8 mouse cellular contexts compared by ENCODE assay signal in genomic region chrX:136707446-136708167, GRCm38 (mm10). TPM values are rescaled to one million over a fixed set of nuclear protein-coding genes. Genes with fewer than 3 reads are reported as not detected.
DNase-seq lines count a peak whose midpoint lies in the region; ATAC-seq and TF ChIP-seq lines count a peak whose summit lies in the region.

Gene Tceal1 (plus strand): TSS chrX:136707982.

- H3K27me3 ChIP-seq in embryonic facial prominence, embryonic 11.5 days (ENCODE audit: control insufficient read depth, insufficient read depth, low read length), result no peaks in the 10 kb centered on the region
- no peaks in the 10 kb centered on the region for H3K27me3 ChIP-seq in kidney, adult 2 months (replicated peaks; ENCODE audit: control insufficient read depth, insufficient read depth, low read length)
- no peaks in the 10 kb centered on the region for H3K27me3 ChIP-seq in limb, embryonic 11.5 days (ENCODE audit: control insufficient read depth, insufficient read depth, low read length)
- no peaks in the 10 kb centered on the region; the same call in 1 of the 2 replicates for H3K27me3 ChIP-seq in midbrain, embryonic 11.5 days (ENCODE audit: control insufficient read depth, insufficient read depth, low read length)
- no peaks in the 10 kb centered on the region for H3K27me3 ChIP-seq in small intestine, adult 2 months (ENCODE audit: control insufficient read depth, insufficient read depth, low read length)

- peak; percentile 22 for DNase-seq in CD4-positive, CD25-positive, alpha-beta regulatory T cell, adult 2 months (ENCODE audit: low read depth, low spot score)
- DNase-seq in embryonic facial prominence, embryonic 11.5 days (ENCODE audit: low spot score), result peak; percentile 73
- DNase-seq in heart, adult 11 months, result peak; percentile 97
- peak; percentile 64 for DNase-seq in kidney, adult 2 months
- peak; percentile 65 for DNase-seq in limb, embryonic 11.5 days (ENCODE audit: low spot score)
- no peak for DNase-seq in midbrain, embryonic 11.5 days (ENCODE audit: low spot score, missing footprints)

- peak within 1 kb of the TSS; percentile 48 for H3K4me2 ChIP-seq in embryonic facial prominence, embryonic 11.5 days (ENCODE audit: low read depth, low read length)
- H3K4me2 ChIP-seq in limb, embryonic 11.5 days (ENCODE audit: low read depth, severe bottlenecking), result peak within 1 kb of the TSS; percentile 44
- peak within 1 kb of the TSS; percentile 53 for H3K4me2 ChIP-seq in midbrain, embryonic 11.5 days

- no peak for ATAC-seq in CD4-positive, CD25-positive, alpha-beta regulatory T cell, adult 4 months
- peak; percentile 93 for ATAC-seq in embryonic facial prominence, embryonic 11.5 days (replicated peaks; ENCODE audit: insufficient number of reproducible peaks, low FRiP score, low TSS enrichment, low read depth)
- ATAC-seq in limb, embryonic 11.5 days (ENCODE audit: insufficient number of reproducible peaks, low FRiP score, low TSS enrichment, low read depth), result peak; percentile 92
- peak; percentile 92 for ATAC-seq in midbrain, embryonic 11.5 days (ENCODE audit: low FRiP score)

- no peak for TF ChIP-seq CTCF in kidney, adult 2 months (conservative IDR thresholded peaks at IDR 0.05; ENCODE audit: insufficient read depth, insufficient read length, low read depth, low read length)
- no peak for TF ChIP-seq CTCF in small intestine, adult 2 months (IDR thresholded peaks at IDR 0.05; ENCODE audit: extremely low read depth, insufficient read length, insufficient replicate concordance, low read depth, low read length)

- TF ChIP-seq POLR2A in kidney, adult 2 months (IDR thresholded peaks at IDR 0.05; ENCODE audit: low read depth, low read length), result no peak
- TF ChIP-seq POLR2A in small intestine, adult 2 months (IDR thresholded peaks at IDR 0.05; ENCODE audit: low read depth, low read length), result no peak

- WGBS in embryonic facial prominence, embryonic 11.5 days, result 26% methylated on average over 15 of the region's 15 CpGs
- WGBS in kidney, adult 2 months, result 2% methylated on average over 15 of the region's 15 CpGs
- 25% methylated on average over 14 of the region's 15 CpGs for WGBS in limb, embryonic 11.5 days
- WGBS in midbrain, embryonic 11.5 days, result 17% methylated on average over 15 of the region's 15 CpGs
- 14% methylated on average over 15 of the region's 15 CpGs for WGBS in small intestine, adult 2 months

- peak within 1 kb of the TSS; percentile 49 for H3K4me3 ChIP-seq in embryonic facial prominence, embryonic 11.5 days (ENCODE audit: low read depth, low read length)
- H3K4me3 ChIP-seq in kidney, adult 2 months (ENCODE audit: insufficient read depth, low read depth, low read length), result peak within 1 kb of the TSS; percentile 58
- peak within 1 kb of the TSS; percentile 43 for H3K4me3 ChIP-seq in limb, embryonic 11.5 days (ENCODE audit: low read depth, low read length)
- H3K4me3 ChIP-seq in midbrain, embryonic 11.5 days (ENCODE audit: low read depth, low read length), result peak within 1 kb of the TSS; percentile 49
- peak within 1 kb of the TSS; percentile 72 for H3K4me3 ChIP-seq in small intestine, adult 2 months (ENCODE audit: low read depth, low read length)

- H3K36me3 ChIP-seq in embryonic facial prominence, embryonic 11.5 days (replicated peaks; ENCODE audit: control insufficient read depth, insufficient read depth, low read depth, low read length), result no peaks in the 10 kb centered on the region
- H3K36me3 ChIP-seq in kidney, adult 2 months (ENCODE audit: control insufficient read depth, insufficient read depth, low read length), result no peaks in the 10 kb centered on the region
- no peaks in the 10 kb centered on the region for H3K36me3 ChIP-seq in limb, embryonic 11.5 days (ENCODE audit: control insufficient read depth, insufficient read depth, low read length)
- no peaks in the 10 kb centered on the region for H3K36me3 ChIP-seq in midbrain, embryonic 11.5 days (ENCODE audit: control insufficient read depth, insufficient read depth, low read length)
- H3K36me3 ChIP-seq in small intestine, adult 2 months (ENCODE audit: control insufficient read depth, insufficient read depth, low read length), result no peaks in the 10 kb centered on the region

- no peaks in the 10 kb centered on the region for H3K9me3 ChIP-seq in embryonic facial prominence, embryonic 11.5 days (replicated peaks; ENCODE audit: control insufficient read depth, low read length)
- no peaks in the 10 kb centered on the region for H3K9me3 ChIP-seq in limb, embryonic 11.5 days (ENCODE audit: control insufficient read depth, low read length)
- no peaks in the 10 kb centered on the region for H3K9me3 ChIP-seq in midbrain, embryonic 11.5 days (ENCODE audit: control insufficient read depth, low read length)

- peak within 1 kb of the TSS; percentile 52 for H3K27ac ChIP-seq in embryonic facial prominence, embryonic 11.5 days (replicated peaks; ENCODE audit: low read depth, low read length)
- peak within 1 kb of the TSS; percentile 3; the same call in 1 of the 2 replicates for H3K27ac ChIP-seq in kidney, adult 2 months (ENCODE audit: insufficient read depth, low read depth, low read length)
- 0 out of 2 replicates have a peak within 1 kb of the TSS, but pooled peaks have one; percentile 36 for H3K27ac ChIP-seq in limb, embryonic 11.5 days (replicated peaks; ENCODE audit: low read depth, low read length)
- peak within 1 kb of the TSS; percentile 71 for H3K27ac ChIP-seq in midbrain, embryonic 11.5 days (ENCODE audit: low read depth, low read length)
- H3K27ac ChIP-seq in small intestine, adult 2 months (ENCODE audit: insufficient read depth, low read depth, low read length), result no peak within 1 kb of the TSS

- H3K4me1 ChIP-seq in embryonic facial prominence, embryonic 11.5 days (ENCODE audit: control insufficient read depth, insufficient read depth, low read length), result no peaks in the 10 kb centered on the region
- H3K4me1 ChIP-seq in kidney, adult 2 months (ENCODE audit: control insufficient read depth, insufficient read depth, low read length), result peaks cover 3% of the 10 kb centered on the region; the same call in 1 of the 2 replicates
- H3K4me1 ChIP-seq in limb, embryonic 11.5 days (ENCODE audit: control insufficient read depth, insufficient read depth, low read length), result no peaks in the 10 kb centered on the region
- no peaks in the 10 kb centered on the region for H3K4me1 ChIP-seq in midbrain, embryonic 11.5 days (ENCODE audit: control insufficient read depth, insufficient read depth, low read length)
- no peaks in the 10 kb centered on the region for H3K4me1 ChIP-seq in small intestine, adult 2 months (ENCODE audit: control insufficient read depth, insufficient read depth, insufficient read length, low read length)

- H3K9ac ChIP-seq in embryonic facial prominence, embryonic 11.5 days (replicated peaks; ENCODE audit: low read length), result peak within 1 kb of the TSS; percentile 68
- peak within 1 kb of the TSS; percentile 56 for H3K9ac ChIP-seq in limb, embryonic 11.5 days (ENCODE audit: low read length)
- H3K9ac ChIP-seq in midbrain, embryonic 11.5 days (ENCODE audit: low read length), result peak within 1 kb of the TSS; percentile 71

RNA-seq across cellular contexts. Expression of gene Tceal1, which starts in this region (rescaled TPM):
- polyA plus RNA-seq in CD4-positive, CD25-positive, alpha-beta regulatory T cell, adult 4 months (2017; shearing (Covaris generic)), result not detected
- 9.5 and 11.5 TPM in 2 replicates for polyA plus RNA-seq in embryonic facial prominence, embryonic 11.5 days (2014; fragmentation: Nextera tagmentation; extraction: Ambion mirVana)
- 1.3 and 1.6 TPM in 2 replicates for polyA plus RNA-seq in kidney, adult 2 months (2012; rRNA removed)
- 7.6 and 8.8 TPM in 2 replicates for polyA plus RNA-seq in limb, embryonic 11.5 days (2014; fragmentation: Nextera tagmentation; extraction: Ambion mirVana)
- 11.4 and 14.5 TPM in 2 replicates for polyA plus RNA-seq in midbrain, embryonic 11.5 days (2014; fragmentation: Nextera tagmentation; extraction: Ambion mirVana)
- polyA plus RNA-seq in small intestine, adult 2 months (2012; rRNA removed), result 0.09 and 0.14 TPM in 2 replicates
